In genomic region chr1:177753496-177753895, GRCm38 (mm10) we compare ENCODE assay signal across 31 mouse cellular contexts. TPM values are rescaled to one million over a fixed set of nuclear protein-coding genes. Genes with fewer than 3 reads are reported as not detected.
"Had no signal": no experiment of that assay in that cellular context is flagged by ENCODE, and none has a peak within 500 bp of the region (broad histone marks: within the 10 kb centered on the region; RNA-seq: fewer than 3 reads in every experiment).

No protein-coding gene starts in this region.

- H3K4me1 ChIP-seq: heart, embryonic 10.5 days; heart, embryonic 12.5 days; hindbrain, embryonic 10.5 days; hindbrain, embryonic 12.5 days; intestine, embryonic 15.5 days; kidney, embryonic 15.5 days; limb, embryonic 15.5 days; liver, embryonic 12.5 days had no signal

- H3K27me3 ChIP-seq: heart, embryonic 12.5 days; hindbrain, embryonic 12.5 days; intestine, embryonic 15.5 days; kidney, embryonic 15.5 days; limb, embryonic 13.5 days; limb, embryonic 15.5 days; liver, embryonic 12.5 days had no signal

- H3K36me3 ChIP-seq: hindbrain, embryonic 12.5 days; intestine, embryonic 15.5 days had no signal

- H3K27ac ChIP-seq: gastrocnemius, adult 2 months; heart, embryonic 10.5 days; hindbrain, embryonic 10.5 days; hindbrain, embryonic 12.5 days; hindbrain, embryonic 14.5 days; intestine, embryonic 15.5 days; kidney, embryonic 15.5 days; kidney, postnatal 0 days; limb, embryonic 13.5 days; limb, embryonic 15.5 days; liver, embryonic 12.5 days; liver, embryonic 14.5 days had no signal

- H3K9me3 ChIP-seq: intestine, embryonic 15.5 days had no signal

- H3K4me3 ChIP-seq: gastrocnemius, adult 2 months; heart, embryonic 10.5 days; heart, embryonic 12.5 days; hindbrain, embryonic 10.5 days; hindbrain, embryonic 12.5 days; intestine, embryonic 15.5 days; kidney, embryonic 15.5 days; limb, embryonic 13.5 days; limb, embryonic 15.5 days; liver, embryonic 12.5 days had no signal

- DNase-seq: gastrocnemius, adult 2 months; gastrocnemius, postnatal 10 days; gastrocnemius, postnatal 25 days; heart, adult 18-20 months; heart, postnatal 10 days; heart, postnatal 4 days; kidney, adult 11 months; kidney, adult 2 months; kidney, adult 9 months; kidney, postnatal 14 days; kidney, postnatal 36 days; layer of hippocampus, adult 9-11 months; layer of hippocampus, postnatal 36 days; left cerebral cortex, postnatal 4 days had no signal

- H3K9ac ChIP-seq: heart, embryonic 12.5 days; hindbrain, embryonic 12.5 days; hindbrain, embryonic 14.5 days; intestine, embryonic 15.5 days; kidney, embryonic 15.5 days; limb, embryonic 13.5 days; limb, embryonic 15.5 days; liver, embryonic 12.5 days; liver, embryonic 14.5 days had no signal

RNA-seq across cellular contexts. Expression of gene 1700016C15Rik, which starts 23.9 kb away (rescaled TPM):
- polyA plus RNA-seq: heart, embryonic 10.5 days; heart, embryonic 12.5 days; heart, embryonic 14.5 days; heart, embryonic 16.5 days; hindbrain, embryonic 10.5 days; hindbrain, embryonic 12.5 days; hindbrain, embryonic 14.5 days; hindbrain, embryonic 16.5 days; limb, embryonic 11.5 days; limb, embryonic 13.5 days; limb, embryonic 15.5 days; liver, adult 2 months; liver, embryonic 12.5 days; liver, embryonic 14.5 days had no signal
